Mouse (Mus musculus): ENCODE results near the gene Cx3cr1.

GRCm38 (mm10) chr9:119919858-119920257, 149.8 kb downstream of the Cx3cr1 start:
- TF ChIP-seq CTCF (IDR thresholded peaks at IDR 0.05; ENCODE audit: borderline replicate concordance, extremely low read depth, insufficient read depth, insufficient read length), result no peak
- TF ChIP-seq POLR2A (IDR thresholded peaks at IDR 0.05; ENCODE audit: borderline replicate concordance, extremely low read depth, insufficient read depth, insufficient read length, poor library complexity, severe bottlenecking), result no peak

Measured in brain, embryonic 14.5 days (tissue).